Mouse (Mus musculus): ENCODE data around the gene Ccdc13. TPM values are rescaled to one million over a fixed set of nuclear protein-coding genes. Genes with fewer than 3 reads are reported as not detected.
A peak's percentile ranks its signal among the peaks of the same experiment; 100 is the strongest.

Ccdc13 gene
- polyA plus RNA-seq, 1 experiment from 2014 or later, result 2.8 TPM

GRCm38 (mm10) chr9:121865425-121866008, 26.3 kb upstream of the Ccdc13 start:
- 0 out of 2 replicates have a peak overlapping the region, but pooled peaks have one; percentile 7 for H3K27ac ChIP-seq (replicated peaks)
- 0 out of 2 replicates have a peak, but pooled peaks cover 8% of the 10 kb centered on the region for H3K27me3 ChIP-seq
- H3K36me3 ChIP-seq, result no peaks in the 10 kb centered on the region
- H3K9ac ChIP-seq, result no peak overlapping the region
- no peak overlapping the region for H3K4me3 ChIP-seq
- no peaks in the 10 kb centered on the region for H3K9me3 ChIP-seq
- H3K4me2 ChIP-seq, result no peak overlapping the region
- WGBS, result 27% methylated on average over 3 of the region's 3 CpGs
- peaks cover 19% of the 10 kb centered on the region for H3K4me1 ChIP-seq (replicated peaks)
- ATAC-seq (ENCODE audit: low read depth), result peak; percentile 40; the same call in 1 of the 2 replicates

- Histone ChIP-seq H3K4me1 (replicated peaks) (peaks cover 12% of the 10 kb centered on the region), H3K4me2 (no peak overlapping the region), H3K4me3 (no peak overlapping the region), H3K9me3 (no peaks in the 10 kb centered on the region), H3K9ac (no peak overlapping the region), H3K36me3 (no peaks in the 10 kb centered on the region), H3K27ac (replicated peaks) (no peak overlapping the region), H3K27me3 (0 out of 2 replicates have a peak, but pooled peaks cover 8% of the 10 kb centered on the region)
- no peak for ATAC-seq (ENCODE audit: low read depth)
- WGBS, result 72% methylated on average over 4 of the region's 4 CpGs
Observed at GRCm38 (mm10) chr9:121864837-121865236, 25.6 kb upstream of the Ccdc13 start.

GRCm38 (mm10) chr9:121860921-121861320, 21.7 kb upstream of the Ccdc13 start:
- Histone ChIP-seq H3K4me3 (no peak overlapping the region), H3K36me3 (no peaks in the 10 kb centered on the region), H3K4me2 (no peak overlapping the region), H3K9me3 (no peaks in the 10 kb centered on the region), H3K27ac (replicated peaks) (no peak overlapping the region), H3K9ac (no peak overlapping the region), H3K4me1 (replicated peaks) (peaks cover 21% of the 10 kb centered on the region), H3K27me3 (no peaks in the 10 kb centered on the region)
- no peak for ATAC-seq (ENCODE audit: low read depth)
- WGBS, result 86% methylated on average over 2 of the region's 2 CpGs

- Histone ChIP-seq H3K9ac (no peak overlapping the region), H3K4me3 (no peak overlapping the region), H3K4me2 (no peak overlapping the region), H3K4me1 (replicated peaks) (peaks cover 22% of the 10 kb centered on the region), H3K27ac (replicated peaks) (no peak overlapping the region), H3K27me3 (no peaks in the 10 kb centered on the region), H3K36me3 (no peaks in the 10 kb centered on the region), H3K9me3 (no peaks in the 10 kb centered on the region)
- ATAC-seq (ENCODE audit: low read depth), result no peak
- WGBS, result 99% methylated on average over 2 of the region's 2 CpGs
Observed at GRCm38 (mm10) chr9:121859345-121859744, 20.1 kb upstream of the Ccdc13 start.

GRCm38 (mm10) chr9:121858153-121858488, 18.9 kb upstream of the Ccdc13 start, which contains the start of gene Higd1a:
TSS of gene Higd1a (minus strand) at chr9:121858362.
- Histone ChIP-seq H3K4me2 (peak within 1 kb of the TSS; percentile 94), H3K27ac (replicated peaks) (peak within 1 kb of the TSS; percentile 93), H3K4me1 (replicated peaks) (peaks cover 22% of the 10 kb centered on the region), H3K4me3 (peak within 1 kb of the TSS; percentile 82), H3K36me3 (no peaks in the 10 kb centered on the region), H3K27me3 (no peaks in the 10 kb centered on the region), H3K9ac (peak within 1 kb of the TSS; percentile 94), H3K9me3 (no peaks in the 10 kb centered on the region)
- 10% methylated on average over 6 of the region's 6 CpGs for WGBS
- no peak for ATAC-seq (ENCODE audit: low read depth)

- WGBS, result 1% methylated on average over 70 of the region's 70 CpGs
- H3K4me3 ChIP-seq, result peak overlapping the region; percentile 82
Observed at GRCm38 (mm10) chr9:121857474-121858152, 18.4 kb upstream of the Ccdc13 start.

GRCm38 (mm10) chr9:121856649-121857416, 17.6 kb upstream of the Ccdc13 start:
- Histone ChIP-seq H3K27ac (replicated peaks) (peak overlapping the region; percentile 93), H3K9me3 (no peaks in the 10 kb centered on the region), H3K4me3 (peak overlapping the region; percentile 82), H3K36me3 (peaks cover 4% of the 10 kb centered on the region), H3K27me3 (no peaks in the 10 kb centered on the region), H3K4me1 (replicated peaks) (peaks cover 22% of the 10 kb centered on the region), H3K4me2 (peak overlapping the region; percentile 94), H3K9ac (peak overlapping the region; percentile 94)
- no peak; the same call in 1 of the 2 replicates for ATAC-seq (ENCODE audit: low read depth)
- WGBS, result 1% methylated on average over 39 of the region's 39 CpGs

More at GRCm38 (mm10) chr9:121857474-121858152, 18.4 kb upstream of the Ccdc13 start:
- peak; percentile 97 for ATAC-seq (ENCODE audit: low read depth)
- Histone ChIP-seq H3K27ac (replicated peaks) (peak overlapping the region; percentile 93), H3K4me2 (peak overlapping the region; percentile 94), H3K27me3 (no peaks in the 10 kb centered on the region), H3K9me3 (no peaks in the 10 kb centered on the region), H3K9ac (peak overlapping the region; percentile 94), H3K36me3 (no peaks in the 10 kb centered on the region), H3K4me1 (replicated peaks) (peaks cover 22% of the 10 kb centered on the region)

- ATAC-seq (ENCODE audit: low read depth), result no peak
- WGBS, result 97% methylated on average over 3 of the region's 3 CpGs
- peaks cover 27% of the 10 kb centered on the region for H3K36me3 ChIP-seq
- H3K9ac ChIP-seq, result no peak overlapping the region
- peaks cover 22% of the 10 kb centered on the region for H3K4me1 ChIP-seq (replicated peaks)
- H3K9me3 ChIP-seq, result no peaks in the 10 kb centered on the region
- no peak overlapping the region for H3K4me2 ChIP-seq
- no peak overlapping the region for H3K27ac ChIP-seq (replicated peaks)
- H3K27me3 ChIP-seq, result no peaks in the 10 kb centered on the region
- H3K4me3 ChIP-seq, result no peak overlapping the region
Observed at GRCm38 (mm10) chr9:121854246-121854645, 15.0 kb upstream of the Ccdc13 start.

- Histone ChIP-seq H3K27me3 (no peaks in the 10 kb centered on the region), H3K4me1 (replicated peaks) (no peaks in the 10 kb centered on the region), H3K4me2 (no peak overlapping the region), H3K36me3 (peaks cover 46% of the 10 kb centered on the region), H3K9ac (no peak overlapping the region), H3K4me3 (no peak overlapping the region), H3K27ac (replicated peaks) (no peak overlapping the region), H3K9me3 (no peaks in the 10 kb centered on the region)
- 80% methylated on average over 5 of the region's 5 CpGs for WGBS
- ATAC-seq (ENCODE audit: low read depth), result no peak
Observed at GRCm38 (mm10) chr9:121847842-121848241, 8.6 kb upstream of the Ccdc13 start.

- WGBS, result 90% methylated on average over 4 of the region's 4 CpGs
- no peak overlapping the region for H3K27ac ChIP-seq (replicated peaks)
- H3K9me3 ChIP-seq, result no peaks in the 10 kb centered on the region
- no peak overlapping the region for H3K4me3 ChIP-seq
- no peaks in the 10 kb centered on the region for H3K4me1 ChIP-seq (replicated peaks)
- ATAC-seq (ENCODE audit: low read depth), result no peak
- no peak overlapping the region for H3K9ac ChIP-seq
- H3K4me2 ChIP-seq, result no peak overlapping the region
- no peaks in the 10 kb centered on the region for H3K27me3 ChIP-seq
- peaks cover 43% of the 10 kb centered on the region for H3K36me3 ChIP-seq
Observed at GRCm38 (mm10) chr9:121847138-121847537, 7.9 kb upstream of the Ccdc13 start.

- Histone ChIP-seq H3K4me3 (no peak overlapping the region), H3K9ac (no peak overlapping the region), H3K36me3 (peaks cover 39% of the 10 kb centered on the region), H3K27me3 (no peaks in the 10 kb centered on the region), H3K4me2 (no peak overlapping the region), H3K4me1 (replicated peaks) (no peaks in the 10 kb centered on the region), H3K9me3 (no peaks in the 10 kb centered on the region), H3K27ac (replicated peaks) (no peak overlapping the region)
- ATAC-seq (ENCODE audit: low read depth), result peak; percentile 54; the same call in 1 of the 2 replicates
- 58% methylated on average over 10 of the region's 10 CpGs for WGBS
Observed at GRCm38 (mm10) chr9:121846526-121847118, 7.4 kb upstream of the Ccdc13 start.

- H3K9ac ChIP-seq, result no peak overlapping the region
- H3K4me2 ChIP-seq, result no peak overlapping the region
- no peaks in the 10 kb centered on the region for H3K27me3 ChIP-seq
- no peak for ATAC-seq (ENCODE audit: low read depth)
- H3K4me3 ChIP-seq, result no peak overlapping the region
- no peak overlapping the region for H3K27ac ChIP-seq (replicated peaks)
- peaks cover 5% of the 10 kb centered on the region for H3K4me1 ChIP-seq (replicated peaks)
- WGBS, result 90% methylated on average over 2 of the region's 2 CpGs
- H3K9me3 ChIP-seq, result no peaks in the 10 kb centered on the region
- peaks cover 5% of the 10 kb centered on the region; the same call in 1 of the 2 replicates for H3K36me3 ChIP-seq
Observed at GRCm38 (mm10) chr9:121842914-121843313, 3.7 kb upstream of the Ccdc13 start.
